In genomic region chr14:25541213-25541612, GRCm38 (mm10) we compare ENCODE assay signal across 21 mouse cellular contexts.
DNase-seq lines count a peak whose midpoint lies in the region; ATAC-seq and TF ChIP-seq lines count a peak whose summit lies in the region.
"Had no signal": no experiment of that assay in that cellular context is flagged by ENCODE, and none has a peak within 500 bp of the region (broad histone marks: within the 10 kb centered on the region; RNA-seq: fewer than 3 reads in every experiment).

No protein-coding gene starts in this region.

- no peak for TF ChIP-seq CTCF in thymus, adult 2 months (IDR thresholded peaks at IDR 0.05; ENCODE audit: borderline replicate concordance, control insufficient read depth, extremely low read depth, insufficient read depth, low read length, poor library complexity)

- H3K4me3 ChIP-seq in heart, embryonic 13.5 days, result no peak overlapping the region
- no peak overlapping the region for H3K4me3 ChIP-seq in midbrain, embryonic 10.5 days
- no peak overlapping the region for H3K4me3 ChIP-seq in midbrain, embryonic 11.5 days (ENCODE audit: low read depth, low read length)
- no peak overlapping the region for H3K4me3 ChIP-seq in thymus, adult 2 months (ENCODE audit: control insufficient read depth, insufficient read depth, low read length)
- H3K4me3 ChIP-seq: lung, embryonic 15.5 days; midbrain, embryonic 12.5 days; neural tube, embryonic 12.5 days had no signal

- H3K27me3 ChIP-seq in heart, embryonic 13.5 days (replicated peaks), result no peaks in the 10 kb centered on the region
- no peaks in the 10 kb centered on the region for H3K27me3 ChIP-seq in midbrain, embryonic 10.5 days (ENCODE audit: low read depth, poor library complexity, severe bottlenecking)
- no peaks in the 10 kb centered on the region for H3K27me3 ChIP-seq in midbrain, embryonic 11.5 days (ENCODE audit: control insufficient read depth, insufficient read depth, low read length)
- no peaks in the 10 kb centered on the region for H3K27me3 ChIP-seq in thymus, adult 2 months (ENCODE audit: control insufficient read depth, insufficient read depth, low read length)
- H3K27me3 ChIP-seq: lung, embryonic 15.5 days; midbrain, embryonic 12.5 days; neural tube, embryonic 12.5 days; Patski had no signal

- no peak overlapping the region for H3K4me2 ChIP-seq in heart, embryonic 13.5 days
- no peak overlapping the region for H3K4me2 ChIP-seq in midbrain, embryonic 11.5 days
- H3K4me2 ChIP-seq: heart, embryonic 11.5 days; lung, embryonic 15.5 days; midbrain, embryonic 12.5 days; neural tube, embryonic 12.5 days had no signal

- H3K27ac ChIP-seq in heart, embryonic 13.5 days (replicated peaks), result no peak overlapping the region
- H3K27ac ChIP-seq in midbrain, embryonic 10.5 days (replicated peaks), result peak overlapping the region; percentile 52; the same call in 1 of the 2 replicates
- no peak overlapping the region for H3K27ac ChIP-seq in midbrain, embryonic 11.5 days (ENCODE audit: low read depth, low read length)
- no peak overlapping the region for H3K27ac ChIP-seq in thymus, adult 2 months (ENCODE audit: control insufficient read depth, insufficient read depth, low read length)
- H3K27ac ChIP-seq: kidney, postnatal 0 days; lung, embryonic 15.5 days; neural tube, embryonic 12.5 days had no signal

- WGBS in heart, embryonic 13.5 days, result 79% methylated on average over 5 of the region's 5 CpGs
- 92% methylated on average over 5 of the region's 5 CpGs for WGBS in midbrain, embryonic 10.5 days
- 84% methylated on average over 5 of the region's 5 CpGs for WGBS in midbrain, embryonic 11.5 days
- 28% methylated on average over 5 of the region's 5 CpGs for WGBS in thymus, adult 2 months

- peaks cover 66% of the 10 kb centered on the region for H3K4me1 ChIP-seq in heart, embryonic 13.5 days
- H3K4me1 ChIP-seq in midbrain, embryonic 10.5 days, result peaks cover 10% of the 10 kb centered on the region
- H3K4me1 ChIP-seq in midbrain, embryonic 11.5 days (ENCODE audit: control insufficient read depth, insufficient read depth, low read length), result no peaks in the 10 kb centered on the region
- H3K4me1 ChIP-seq in thymus, adult 2 months (replicated peaks; ENCODE audit: control insufficient read depth, insufficient read depth, low read length), result peaks cover 17% of the 10 kb centered on the region

- H3K36me3 ChIP-seq in heart, embryonic 13.5 days, result peaks cover 72% of the 10 kb centered on the region
- peaks cover 97% of the 10 kb centered on the region for H3K36me3 ChIP-seq in midbrain, embryonic 10.5 days
- H3K36me3 ChIP-seq in midbrain, embryonic 11.5 days (ENCODE audit: control insufficient read depth, insufficient read depth, low read length), result peaks cover 9% of the 10 kb centered on the region
- H3K36me3 ChIP-seq in thymus, adult 2 months (ENCODE audit: control insufficient read depth, insufficient read depth, low read length), result no peaks in the 10 kb centered on the region

- H3K9ac ChIP-seq in heart, embryonic 13.5 days, result peak overlapping the region; percentile 14; the same call in 1 of the 2 replicates
- no peak overlapping the region for H3K9ac ChIP-seq in midbrain, embryonic 11.5 days (ENCODE audit: low read length)
- H3K9ac ChIP-seq: lung, embryonic 15.5 days; midbrain, embryonic 12.5 days; neural tube, embryonic 12.5 days had no signal

- no peaks in the 10 kb centered on the region for H3K9me3 ChIP-seq in heart, embryonic 13.5 days
- H3K9me3 ChIP-seq in midbrain, embryonic 10.5 days (replicated peaks), result no peaks in the 10 kb centered on the region
- no peaks in the 10 kb centered on the region for H3K9me3 ChIP-seq in midbrain, embryonic 11.5 days (ENCODE audit: control insufficient read depth, low read length)
- H3K9me3 ChIP-seq: lung, embryonic 15.5 days; midbrain, embryonic 12.5 days; neural tube, embryonic 12.5 days had no signal

- no peak for ATAC-seq in heart, embryonic 13.5 days (ENCODE audit: extremely low read depth, insufficient number of reproducible peaks, low FRiP score, low TSS enrichment)
- ATAC-seq in midbrain, embryonic 11.5 days (ENCODE audit: low FRiP score), result no peak
- ATAC-seq: intestine, embryonic 16.5 days; Patski had no signal

- peak; percentile 43 to 58 for DNase-seq in cerebellum, postnatal 25 days
- no peak for DNase-seq in cerebellum, adult 9-10 months
- DNase-seq in heart, adult 18-20 months, result no peak
- DNase-seq in midbrain, embryonic 10.5 days (ENCODE audit: low spot score), result no peak
- DNase-seq in midbrain, embryonic 11.5 days (ENCODE audit: low spot score, missing footprints), result no peak
- DNase-seq in thymus, postnatal 14 days, result peak; percentile 55
- DNase-seq in thymus, adult 2 months, result no peak
- DNase-seq: adrenal gland, postnatal 10 days; gastrocnemius, postnatal 14 days; kidney, adult 8-10 months; kidney, postnatal 4 days; left cerebral cortex, postnatal 4 days; liver had no signal

- no peak for TF ChIP-seq POLR2A in thymus, adult 2 months (IDR thresholded peaks at IDR 0.05; ENCODE audit: control insufficient read depth, extremely low read depth, insufficient read depth, low read length, poor library complexity)

Comparison
In these comparisons a context has a peak if more than half of its experiments do, and no peak if none do; other contexts are left out.
1. DNase-seq: peak in cerebellum, postnatal 25 days (2 of 2) and thymus, postnatal 14 days (single experiment); none in cerebellum, adult 9-10 months (single experiment), heart, adult 18-20 months (0 of 2), midbrain, embryonic 10.5 days (single experiment), midbrain, embryonic 11.5 days (single experiment) and thymus, adult 2 months (single experiment).